Mouse (Mus musculus): Measurements from ENCODE around the gene Olfr521.

DNA sequence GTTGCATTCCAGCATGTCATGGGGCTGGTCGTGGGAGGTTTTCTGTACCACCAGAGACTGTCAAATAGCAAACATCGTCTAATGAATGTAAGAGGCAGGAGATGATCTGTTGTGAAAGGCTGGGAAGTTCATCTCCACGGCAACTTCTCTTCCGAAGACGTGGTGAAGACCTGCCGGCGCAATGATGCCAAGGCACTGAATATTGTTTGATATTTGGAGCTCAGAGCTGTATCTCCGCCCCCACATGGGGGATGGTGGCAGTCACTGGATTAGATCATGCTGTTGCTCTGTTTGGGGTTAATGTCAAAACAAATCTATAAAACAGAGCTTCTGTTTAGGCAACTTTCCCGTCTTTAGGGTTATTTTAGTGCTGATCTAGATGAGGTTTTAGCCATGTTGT lies 24.0 kb upstream of the Olfr521 start:
- TF ChIP-seq CTCF (conservative IDR thresholded peaks at IDR 0.05; ENCODE audit: insufficient read depth, insufficient read length, low read depth, low read length) = no peak
- no peak for TF ChIP-seq POLR2A (IDR thresholded peaks at IDR 0.05; ENCODE audit: low read depth, low read length)
